Mouse (Mus musculus) hindbrain, embryonic 12.5 days (tissue): ENCODE measurements around the gene Rai1. TPM values are rescaled to one million over a fixed set of nuclear protein-coding genes. Genes with fewer than 3 reads are reported as not detected.

Experiments
- ATAC-seq: fragments of 200-750 bp; cut with Nextera tagmentation; 2 replicates; pipeline ENCODE4 v1.8.0; 2017; ENCODE audit warnings: moderate TSS enrichment; ENCODE audit not compliant: low FRiP score
- H3K27ac ChIP-seq: fragments of 300-500 bp; sonication (generic); 2 replicates; pipeline ENCODE4 v1.5.1; 2016; ENCODE audit warnings: mild to moderate bottlenecking
- H3K27me3 ChIP-seq: fragments of 300-500 bp; sonication (generic); 2 replicates; pipeline ENCODE4 v1.6.1; 2016; ENCODE audit warnings: mild to moderate bottlenecking
- H3K36me3 ChIP-seq: fragments of 300-500 bp; sonication (generic); 2 replicates; pipeline ENCODE4 v1.6.1; 2016; ENCODE audit warnings: mild to moderate bottlenecking
- H3K4me1 ChIP-seq: fragments of 300-500 bp; sonication (generic); 2 replicates; pipeline ENCODE4 v1.6.1; 2016
- H3K4me2 ChIP-seq: fragments of 300-500 bp; sonication (generic); replicated peaks from 2 replicates; pipeline ENCODE4 v1.6.1; 2016; ENCODE audit warnings: mild to moderate bottlenecking
- H3K4me3 ChIP-seq: fragments of 300-500 bp; sonication (generic); 2 replicates; pipeline ENCODE4 v1.5.1; 2016; ENCODE audit warnings: mild to moderate bottlenecking
- H3K9ac ChIP-seq: fragments of 300-500 bp; sonication (generic); 2 replicates; pipeline ENCODE4 v1.6.1; 2016; ENCODE audit warnings: mild to moderate bottlenecking, moderate library complexity
- H3K9me3 ChIP-seq: fragments of 300-500 bp; sonication (generic); replicated peaks from 2 replicates; pipeline ENCODE4 v1.6.1; 2016; ENCODE audit warnings: mild to moderate bottlenecking
- WGBS: fragments of 180-500 bp; shearing (Covaris S2); methylation state at CpG from one replicate; pipeline ENCODE4 v1.1.7; 2016; 5-methylcytosine and 5-hydroxymethylcytosine counted together
- polyA plus RNA-seq: library from polyadenylated mRNA; unstranded; fragments of >200 nt; fragmentation: Nextera tagmentation; extraction: Ambion mirVana; gene quantifications from 2 replicates; pipeline ENCODE4 v1.2.1, GENCODE M21; 2016

The Rai1 gene
- polyA plus RNA-seq, 1 experiment from 2014 or later, result 40.2 TPM

DNA sequence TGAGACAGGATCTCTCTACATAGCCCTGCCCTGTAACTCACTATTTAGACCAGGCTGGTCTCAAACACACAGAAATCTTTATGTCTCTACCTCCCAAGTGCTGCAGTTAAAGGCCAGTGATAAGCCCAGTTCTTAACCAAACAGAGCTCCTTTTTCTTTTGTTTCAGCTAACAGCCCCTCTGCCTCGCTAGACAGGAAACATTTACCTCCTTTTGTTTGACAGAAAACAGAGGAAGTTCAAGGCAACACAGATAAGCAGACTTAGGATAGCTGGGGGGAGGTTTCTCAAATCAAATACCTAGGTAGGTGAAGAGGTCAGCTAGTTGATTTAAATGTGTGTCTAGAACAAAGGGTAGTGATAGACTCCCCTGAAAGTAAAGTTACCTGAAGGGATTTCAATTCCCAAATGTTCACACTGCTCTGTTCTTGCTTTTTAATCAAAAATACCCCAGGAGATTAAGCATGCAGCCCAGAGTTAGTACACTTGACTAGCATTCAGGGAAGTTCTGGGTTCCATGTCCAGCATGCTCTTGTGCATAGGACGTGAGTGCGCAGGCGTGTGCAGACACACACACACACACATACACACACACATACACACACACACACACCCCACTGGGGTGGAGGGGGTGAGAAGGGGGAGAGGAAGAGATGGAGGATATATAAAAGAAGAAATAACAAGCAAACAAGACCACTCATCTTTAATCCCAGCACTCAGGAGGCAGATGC lies 3.8 kb upstream of the Rai1 start:
- WGBS, result 81% methylated on average over 4 of the region's 4 CpGs
- Histone ChIP-seq H3K4me1 (peaks cover 7% of the 10 kb centered on the region), H3K27me3 (no peaks in the 10 kb centered on the region), H3K27ac (no peak overlapping the region), H3K9ac (no peak overlapping the region), H3K36me3 (no peaks in the 10 kb centered on the region), H3K4me3 (no peak overlapping the region), H3K4me2 (no peak overlapping the region), H3K9me3 (no peaks in the 10 kb centered on the region)
- no peak for ATAC-seq

DNA sequence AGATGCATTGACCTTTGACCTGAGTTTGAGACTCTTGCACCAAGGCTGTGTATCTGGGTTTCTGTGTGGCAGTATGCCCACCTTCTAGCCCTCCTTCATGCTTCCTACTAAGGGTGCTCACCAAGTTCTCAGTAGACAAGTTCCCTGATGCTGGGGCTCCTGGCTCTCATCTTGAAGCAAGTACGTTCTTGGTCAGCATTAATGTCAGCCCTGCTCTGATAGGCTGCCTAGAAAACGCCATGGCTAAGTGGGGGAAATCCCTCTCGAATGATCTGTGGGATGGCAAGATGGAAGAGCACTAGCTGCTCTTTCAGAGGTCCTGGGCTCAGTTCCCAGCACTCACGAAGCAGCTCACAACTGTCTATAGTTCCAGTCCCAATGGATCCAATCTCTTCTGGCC lies 2.8 kb upstream of the Rai1 start:
- H3K4me2 ChIP-seq, result no peak overlapping the region
- peaks cover 10% of the 10 kb centered on the region for H3K4me1 ChIP-seq
- H3K27ac ChIP-seq, result no peak overlapping the region
- no peak overlapping the region for H3K4me3 ChIP-seq
- no peaks in the 10 kb centered on the region for H3K27me3 ChIP-seq
- no peak overlapping the region for H3K9ac ChIP-seq
- WGBS, result 81% methylated on average over 4 of the region's 4 CpGs
- H3K36me3 ChIP-seq, result no peaks in the 10 kb centered on the region
- no peaks in the 10 kb centered on the region for H3K9me3 ChIP-seq
- no peak for ATAC-seq

DNA sequence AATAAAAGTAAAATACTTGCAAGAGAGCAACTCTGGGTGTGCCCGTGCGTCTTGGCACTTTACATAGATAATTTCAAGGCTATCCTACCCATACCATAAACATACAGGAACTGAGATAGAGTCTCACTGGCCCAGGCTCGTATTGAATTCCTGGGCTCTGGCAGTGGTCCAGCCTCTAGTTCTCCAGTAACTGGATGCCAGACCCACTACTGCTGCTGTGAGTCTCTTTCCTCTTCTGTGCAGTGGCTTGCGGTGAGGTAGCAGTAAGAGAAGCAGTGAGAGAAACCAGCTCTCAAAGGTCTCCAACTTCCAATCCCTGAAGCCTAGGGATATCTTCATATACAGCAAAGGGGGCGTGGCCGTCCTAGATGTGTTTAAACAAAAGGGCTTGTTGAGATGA lies 2.1 kb upstream of the Rai1 start:
- Histone ChIP-seq H3K9me3 (no peaks in the 10 kb centered on the region), H3K27ac (no peak overlapping the region), H3K4me3 (no peak overlapping the region), H3K4me2 (no peak overlapping the region), H3K36me3 (no peaks in the 10 kb centered on the region), H3K9ac (no peak overlapping the region), H3K4me1 (peaks cover 17% of the 10 kb centered on the region), H3K27me3 (no peaks in the 10 kb centered on the region)
- ATAC-seq, result no peak
- WGBS, result 76% methylated on average over 6 of the region's 6 CpGs

DNA sequence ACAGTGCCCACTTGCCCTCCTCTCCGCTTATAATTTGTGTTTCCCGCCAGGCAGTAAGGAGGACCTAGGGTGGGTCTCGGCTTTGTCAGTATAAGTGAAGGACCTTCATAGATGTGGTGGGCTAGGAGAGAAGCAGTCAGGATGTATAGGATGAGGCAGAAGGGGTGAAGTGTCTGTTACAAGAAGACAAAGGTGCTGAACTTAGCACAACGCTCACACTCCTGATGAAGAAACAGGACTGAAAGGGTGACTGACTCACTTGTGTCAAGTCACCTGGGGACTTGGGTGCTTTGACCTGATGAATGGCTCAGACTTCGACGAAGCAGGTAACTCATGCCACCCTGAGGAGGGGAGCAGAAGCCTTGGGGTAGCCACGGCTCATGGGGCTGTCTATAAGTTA lies 1.2 kb upstream of the Rai1 start:
- 91% methylated on average over 7 of the region's 7 CpGs for WGBS

DNA sequence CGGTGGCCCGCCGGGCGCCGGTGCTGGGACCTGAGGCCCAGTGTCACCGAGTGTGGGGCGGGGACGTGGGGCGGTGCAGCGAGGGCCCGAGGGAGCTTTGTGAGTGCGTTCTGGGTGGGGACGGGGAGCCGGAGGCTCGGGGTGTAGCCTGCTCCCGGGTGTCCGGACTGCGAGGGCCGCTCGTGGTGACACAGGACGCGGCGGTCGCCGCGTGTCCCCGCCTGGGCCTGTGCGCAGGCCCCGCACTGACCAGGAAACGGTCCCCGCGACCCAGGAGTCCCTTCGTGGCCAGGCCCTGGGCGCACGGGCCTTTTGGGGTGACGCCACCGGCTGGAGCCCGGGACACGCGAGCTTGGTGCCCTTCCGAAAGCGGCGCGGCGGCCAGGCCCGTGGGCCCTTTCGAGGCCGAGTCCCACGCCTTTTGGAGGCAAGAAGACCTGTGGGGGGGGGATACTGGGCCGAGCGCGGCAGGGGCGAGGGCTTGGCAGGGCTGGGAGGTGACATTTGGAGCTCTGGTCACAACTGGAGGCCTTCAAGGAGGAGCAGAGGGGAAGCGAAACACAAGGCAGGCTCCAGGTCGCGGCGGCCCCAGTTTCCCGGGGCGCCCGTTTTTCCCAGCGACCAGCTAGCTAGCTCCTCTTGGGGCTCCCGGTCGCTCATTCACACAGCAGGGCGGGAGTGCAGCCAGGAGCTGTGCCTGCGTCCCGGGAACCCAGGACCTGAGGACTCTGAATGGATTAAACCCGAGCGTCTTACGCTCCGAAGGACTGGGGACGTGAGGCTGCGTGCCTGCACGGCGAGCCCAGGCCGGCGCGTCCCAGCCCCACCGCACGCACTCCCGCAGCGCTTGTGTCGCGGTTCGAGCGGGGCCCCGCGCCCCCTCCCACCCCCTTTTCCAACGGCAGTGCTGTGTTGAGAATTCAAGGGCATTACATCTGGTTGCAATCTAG lies 1.1 kb downstream of the Rai1 start:
- Histone ChIP-seq H3K9ac (peak overlapping the region; percentile 97), H3K4me3 (peak overlapping the region; percentile 91), H3K27ac (peak overlapping the region; percentile 94), H3K36me3 (no peaks in the 10 kb centered on the region), H3K4me2 (peak overlapping the region; percentile 87), H3K9me3 (no peaks in the 10 kb centered on the region), H3K27me3 (no peaks in the 10 kb centered on the region), H3K4me1 (peaks cover 46% of the 10 kb centered on the region)
- under 1% methylated on average over 87 of the region's 88 CpGs for WGBS
- ATAC-seq, result peak; percentile 55

More for the DNA sequence above, 1.2 kb upstream of the Rai1 start:
- Histone ChIP-seq H3K27ac (no peak overlapping the region), H3K4me2 (no peak overlapping the region), H3K4me1 (peaks cover 26% of the 10 kb centered on the region), H3K27me3 (no peaks in the 10 kb centered on the region), H3K9ac (no peak overlapping the region), H3K4me3 (no peak overlapping the region), H3K36me3 (no peaks in the 10 kb centered on the region), H3K9me3 (no peaks in the 10 kb centered on the region)
- ATAC-seq, result no peak

DNA sequence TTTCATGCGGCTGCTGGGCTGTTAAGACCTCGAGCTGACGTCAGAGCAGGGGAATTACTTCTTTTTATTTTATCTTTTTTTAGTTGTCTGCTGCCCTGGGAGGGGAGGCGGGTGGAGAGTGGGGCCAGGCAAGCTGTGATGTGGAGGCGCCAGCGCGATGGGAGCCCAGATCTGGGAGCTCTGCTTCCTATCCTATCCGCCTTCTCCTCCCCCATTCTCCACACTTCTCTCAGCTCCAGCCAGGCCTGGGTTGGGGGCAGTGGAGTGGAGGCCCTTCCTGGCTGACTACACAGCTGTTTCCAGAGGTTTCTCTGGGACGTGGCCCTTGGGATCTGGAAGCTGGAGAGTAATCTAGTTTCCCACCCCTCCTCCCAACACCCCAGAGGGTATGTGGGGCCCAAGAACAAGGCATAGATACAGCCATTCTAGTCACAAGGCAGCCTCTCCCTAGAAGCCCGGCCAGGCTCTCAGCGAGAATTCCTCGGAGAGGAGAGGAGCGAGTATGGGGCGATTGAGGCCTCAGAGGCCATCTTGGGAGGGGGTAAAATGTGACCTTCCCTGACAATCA lies 1.8 kb downstream of the Rai1 start:
- peak overlapping the region; percentile 94 for H3K27ac ChIP-seq
- H3K4me2 ChIP-seq, result peak overlapping the region; percentile 87
- H3K9me3 ChIP-seq, result no peaks in the 10 kb centered on the region
- peak; percentile 30 for ATAC-seq
- peaks cover 52% of the 10 kb centered on the region for H3K4me1 ChIP-seq
- no peaks in the 10 kb centered on the region for H3K36me3 ChIP-seq
- peak overlapping the region; percentile 91 for H3K4me3 ChIP-seq
- H3K27me3 ChIP-seq, result no peaks in the 10 kb centered on the region
- WGBS, result 2% methylated on average over 14 of the region's 14 CpGs
- H3K9ac ChIP-seq, result peak overlapping the region; percentile 97

DNA sequence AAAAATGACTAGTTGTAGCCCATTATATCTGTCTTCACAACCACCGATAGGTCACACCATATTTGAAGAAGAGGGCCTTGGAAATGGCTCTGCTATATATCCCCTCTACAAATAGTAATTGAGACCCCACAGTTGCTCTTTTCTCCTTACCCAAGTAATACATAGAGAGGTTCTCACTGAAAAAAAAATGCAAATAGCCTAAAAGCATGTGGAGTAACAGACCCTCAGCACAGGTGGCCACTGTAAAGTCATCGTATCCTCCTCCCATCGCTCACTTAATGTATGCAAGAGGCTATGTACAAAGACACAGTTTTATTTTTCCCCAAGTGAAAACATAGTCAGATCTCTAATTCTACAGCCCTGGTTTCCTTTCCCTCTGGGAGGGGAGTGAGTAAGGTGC lies 2.6 kb downstream of the Rai1 start:
- no peak overlapping the region for H3K9ac ChIP-seq
- H3K27me3 ChIP-seq, result no peaks in the 10 kb centered on the region
- no peak for ATAC-seq
- no peaks in the 10 kb centered on the region for H3K36me3 ChIP-seq
- 85% methylated on average over 3 of the region's 3 CpGs for WGBS
- peak overlapping the region; percentile 94 for H3K27ac ChIP-seq
- no peaks in the 10 kb centered on the region for H3K9me3 ChIP-seq
- H3K4me3 ChIP-seq, result peak overlapping the region; percentile 91; the same call in 1 of the 2 replicates
- peak overlapping the region; percentile 87 for H3K4me2 ChIP-seq
- H3K4me1 ChIP-seq, result peaks cover 57% of the 10 kb centered on the region

DNA sequence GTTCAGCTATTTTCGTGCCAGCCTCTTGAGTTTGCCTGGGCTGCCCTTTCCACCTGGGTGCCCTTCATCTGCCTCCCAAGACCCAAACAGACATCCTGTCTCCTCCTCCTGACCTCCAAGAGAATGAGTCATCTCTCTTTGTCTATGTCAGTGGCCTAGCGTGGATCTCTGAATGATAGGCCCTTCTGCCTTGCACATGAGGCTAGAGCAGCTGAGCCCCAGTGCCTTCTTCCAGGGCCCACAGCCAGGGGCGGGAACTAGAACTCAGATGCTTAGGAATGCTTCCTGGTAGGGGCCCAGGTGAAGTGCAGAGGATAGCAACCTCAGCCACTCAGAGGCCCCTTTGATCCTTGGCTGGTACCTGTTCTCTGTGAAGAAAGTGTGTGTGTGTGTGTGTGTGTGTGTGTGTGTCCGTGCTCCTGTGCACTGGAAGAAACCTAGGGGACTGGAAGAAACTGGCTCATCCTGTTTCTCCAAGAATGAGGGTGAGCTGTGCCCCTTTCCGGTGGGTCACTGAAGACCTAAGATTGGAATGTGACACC lies 3.9 kb downstream of the Rai1 start:
- Histone ChIP-seq H3K9ac (peak overlapping the region; percentile 27), H3K36me3 (no peaks in the 10 kb centered on the region), H3K9me3 (no peaks in the 10 kb centered on the region), H3K27me3 (no peaks in the 10 kb centered on the region), H3K4me1 (peaks cover 69% of the 10 kb centered on the region), H3K4me2 (peak overlapping the region; percentile 87; the same call in 1 of the 2 replicates), H3K27ac (peak overlapping the region; percentile 94), H3K4me3 (no peak overlapping the region)
- no peak for ATAC-seq
- 43% methylated on average over 5 of the region's 5 CpGs for WGBS

DNA sequence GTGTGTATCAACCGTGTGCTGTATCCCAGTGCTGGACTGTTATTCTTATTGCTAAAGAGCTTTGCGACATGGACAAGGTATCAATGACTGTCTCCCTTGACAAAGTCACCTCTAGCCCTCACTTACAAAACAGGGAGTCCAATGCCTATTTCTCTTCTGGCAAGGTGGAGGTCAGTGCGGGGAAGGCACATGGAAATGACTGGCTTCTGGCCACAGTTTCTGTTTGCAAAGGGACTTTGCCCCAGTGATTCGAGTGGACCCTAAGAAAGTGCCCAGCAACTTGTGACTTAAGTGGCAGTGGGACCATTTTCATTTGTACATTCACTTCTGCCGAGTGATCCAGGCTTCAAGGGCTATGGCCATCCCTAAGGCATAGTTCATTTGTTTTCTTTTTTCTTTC lies 5.6 kb downstream of the Rai1 start:
- H3K36me3 ChIP-seq, result no peaks in the 10 kb centered on the region
- no peak for ATAC-seq
- no peak overlapping the region for H3K4me2 ChIP-seq
- no peaks in the 10 kb centered on the region for H3K9me3 ChIP-seq
- WGBS, result 72% methylated on average over 5 of the region's 5 CpGs
- no peaks in the 10 kb centered on the region for H3K27me3 ChIP-seq
- peaks cover 80% of the 10 kb centered on the region for H3K4me1 ChIP-seq
- H3K27ac ChIP-seq, result no peak overlapping the region
- no peak overlapping the region for H3K4me3 ChIP-seq
- H3K9ac ChIP-seq, result no peak overlapping the region

DNA sequence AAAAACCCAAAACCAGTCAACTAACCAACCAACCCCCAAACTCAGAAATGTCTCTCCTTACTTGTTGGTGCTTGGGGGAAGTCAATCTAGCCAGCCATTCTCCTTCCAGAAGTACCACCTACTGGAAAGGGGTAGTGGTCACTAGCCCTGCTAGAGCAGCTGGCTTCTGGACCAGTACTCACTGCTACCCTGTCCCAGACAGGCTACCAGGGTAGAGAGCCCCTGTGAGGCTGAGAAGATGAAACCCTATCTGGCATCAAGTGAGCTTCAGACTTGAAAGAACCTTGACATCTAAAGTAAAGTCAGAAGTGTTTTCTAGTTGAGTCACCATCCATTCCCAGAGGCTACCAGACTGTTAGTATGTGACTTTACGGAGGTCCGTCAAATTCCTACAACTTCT lies 6.8 kb downstream of the Rai1 start:
- Histone ChIP-seq H3K9me3 (no peaks in the 10 kb centered on the region), H3K27me3 (no peaks in the 10 kb centered on the region), H3K9ac (no peak overlapping the region), H3K36me3 (no peaks in the 10 kb centered on the region), H3K27ac (no peak overlapping the region), H3K4me1 (peaks cover 87% of the 10 kb centered on the region), H3K4me3 (no peak overlapping the region), H3K4me2 (no peak overlapping the region)
- WGBS, result 94% methylated on average over 2 of the region's 2 CpGs
- no peak for ATAC-seq

DNA sequence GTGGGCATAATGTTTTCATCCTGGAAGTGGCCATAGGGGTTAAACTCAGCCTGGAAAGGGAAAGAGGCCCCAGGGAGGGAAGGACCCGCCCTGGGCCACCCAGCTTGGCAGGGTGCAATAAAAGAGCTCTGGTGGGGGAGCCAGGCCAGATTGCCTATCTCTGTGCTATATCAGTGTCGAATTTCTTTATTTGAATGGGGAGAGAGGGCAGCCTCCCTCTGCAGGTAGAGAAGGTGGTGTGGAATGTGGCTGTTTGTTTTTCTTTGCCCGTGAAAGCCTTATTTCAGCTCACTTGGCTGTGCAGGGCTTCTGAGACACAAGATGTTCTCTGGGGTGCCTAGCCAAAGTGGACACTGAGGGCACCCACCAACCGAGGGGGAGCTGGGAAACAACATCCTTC lies 8.8 kb downstream of the Rai1 start:
- H3K9ac ChIP-seq, result peak overlapping the region; percentile 65
- 2% methylated on average over 4 of the region's 4 CpGs for WGBS
- H3K9me3 ChIP-seq, result no peaks in the 10 kb centered on the region
- H3K4me3 ChIP-seq, result no peak overlapping the region
- no peaks in the 10 kb centered on the region for H3K27me3 ChIP-seq
- H3K36me3 ChIP-seq, result no peaks in the 10 kb centered on the region
- ATAC-seq, result no peak
- H3K27ac ChIP-seq, result peak overlapping the region; percentile 96
- H3K4me1 ChIP-seq, result peaks cover 67% of the 10 kb centered on the region
- H3K4me2 ChIP-seq, result peak overlapping the region; percentile 55
